Mouse (Mus musculus) layer of hippocampus, adult 18-20 months (tissue): Measurements from ENCODE around the gene Med20. TPM values are rescaled to one million over a fixed set of nuclear protein-coding genes. Genes with fewer than 3 reads are reported as not detected.

Experiments
- DNase-seq, 2 experiments: peaks; one replicate each; pipeline ENCODE4 v3.0.0; 2022; ENCODE audit warnings: low spot score in 2 of 2
- total RNA-seq, 2 experiments: library from RNA; stranded (reverse); gene quantifications; 2 replicates each; pipeline ENCODE4 v1.2.3; 2021

The Med20 gene
- total RNA-seq, 2 experiments from 2014 or later, result 33.4 to 36.9 TPM

DNA sequence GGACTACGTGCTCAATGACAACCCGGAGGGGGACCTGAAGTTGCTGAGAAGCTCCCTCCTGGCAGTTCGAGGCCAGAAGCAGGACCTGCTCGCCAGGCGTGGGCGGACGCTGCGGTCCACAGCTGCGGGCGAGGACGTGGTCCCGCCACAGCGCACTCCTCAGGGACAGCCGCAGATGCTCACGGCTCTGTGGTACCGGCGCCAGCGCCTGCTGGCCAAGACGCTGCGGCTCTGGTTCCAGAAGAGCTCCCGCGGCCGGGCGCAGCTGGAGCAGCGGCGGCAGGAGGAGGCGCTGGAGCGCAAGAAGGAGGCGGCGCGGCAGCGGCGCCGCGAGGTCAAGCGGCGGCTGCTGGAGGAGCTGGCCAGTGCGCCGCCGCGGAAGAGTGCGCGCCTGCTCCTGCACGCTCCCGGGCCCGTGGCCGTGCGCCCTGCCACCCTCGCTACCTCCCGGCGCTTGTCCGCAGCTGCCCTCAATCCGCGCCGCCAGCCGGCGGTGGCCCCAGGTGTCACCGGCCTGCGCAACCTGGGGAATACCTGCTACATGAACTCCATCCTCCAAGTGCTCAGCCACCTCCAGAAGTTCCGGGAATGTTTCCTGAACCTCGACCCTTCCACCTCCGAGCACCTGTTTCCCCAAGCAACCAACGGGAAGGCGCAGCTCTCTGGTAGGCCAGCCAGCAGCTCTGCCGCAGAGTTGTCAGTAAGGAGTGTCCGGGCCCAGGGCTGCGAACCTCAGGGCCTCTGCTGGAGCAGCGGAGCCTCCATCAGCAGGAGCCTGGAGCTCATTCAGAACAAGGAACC is 61.1 kb downstream of the Med20 start:
- DNase-seq, result peak in 1 of 2 experiments; percentile 39

Other genes with a start within 250 kb of the Med20 start
- gene Mrps10, start 242.7 kb upstream of the Med20 start, total RNA-seq, result 10 to 100 TPM; 27.7 to 29.5 TPM
- gene Guca1b, start 226.2 kb upstream of the Med20 start, total RNA-seq, result 1 to 10 TPM; 1.4 to 1.6 TPM
- under 1 TPM in 1 of 2 experiments, not detected in 1; 0.53 TPM for gene Guca1a, start 211.0 kb upstream of the Med20 start, total RNA-seq
- under 1 TPM; 0.52 to 0.58 TPM for gene AI661453, start 175.0 kb upstream of the Med20 start, total RNA-seq
- gene 1700001C19Rik, start 174.2 kb upstream of the Med20 start, total RNA-seq, result not detected
- gene Taf8, start 109.3 kb upstream of the Med20 start, total RNA-seq, result 10 to 100 TPM; 19.1 to 23.9 TPM
- gene Ccnd3, start 106.5 kb upstream of the Med20 start, total RNA-seq, result 10 to 100 TPM; 43.4 to 43.6 TPM
- 10 to 100 TPM; 19.4 to 19.5 TPM for gene Bysl, start 90 bp upstream of the Med20 start, total RNA-seq
- gene Gm20517, start within 50 bp of the Med20 start, total RNA-seq, result 1 to 10 TPM; 4.2 to 5.8 TPM
- 10 to 100 TPM in 1 of 2 experiments, 1 to 10 TPM in 1; 9.7 to 10.8 TPM for gene Usp49, start 19.1 kb downstream of the Med20 start, total RNA-seq
- 100 to 1,000 TPM; 220 to 222 TPM for gene Tomm6, start 76.8 kb downstream of the Med20 start, total RNA-seq
- gene Frs3, start 77.4 kb downstream of the Med20 start, total RNA-seq, result 10 to 100 TPM; 26.0 to 29.8 TPM
- 1 to 10 TPM; 4.3 to 4.7 TPM for gene Gm21981, start 82.9 kb downstream of the Med20 start, total RNA-seq
- 1 to 10 TPM; 2.3 to 3.4 TPM for gene Prickle4, start 83.2 kb downstream of the Med20 start, total RNA-seq
- gene Pgc, start 115.3 kb downstream of the Med20 start, total RNA-seq, result not detected
- 10 to 100 TPM; 11.2 to 11.9 TPM for gene Tfeb, start 125.4 kb downstream of the Med20 start, total RNA-seq
- under 1 TPM; 0.56 to 0.57 TPM for gene Mdfi, start 223.1 kb downstream of the Med20 start, total RNA-seq